In the genomic region with DNA sequence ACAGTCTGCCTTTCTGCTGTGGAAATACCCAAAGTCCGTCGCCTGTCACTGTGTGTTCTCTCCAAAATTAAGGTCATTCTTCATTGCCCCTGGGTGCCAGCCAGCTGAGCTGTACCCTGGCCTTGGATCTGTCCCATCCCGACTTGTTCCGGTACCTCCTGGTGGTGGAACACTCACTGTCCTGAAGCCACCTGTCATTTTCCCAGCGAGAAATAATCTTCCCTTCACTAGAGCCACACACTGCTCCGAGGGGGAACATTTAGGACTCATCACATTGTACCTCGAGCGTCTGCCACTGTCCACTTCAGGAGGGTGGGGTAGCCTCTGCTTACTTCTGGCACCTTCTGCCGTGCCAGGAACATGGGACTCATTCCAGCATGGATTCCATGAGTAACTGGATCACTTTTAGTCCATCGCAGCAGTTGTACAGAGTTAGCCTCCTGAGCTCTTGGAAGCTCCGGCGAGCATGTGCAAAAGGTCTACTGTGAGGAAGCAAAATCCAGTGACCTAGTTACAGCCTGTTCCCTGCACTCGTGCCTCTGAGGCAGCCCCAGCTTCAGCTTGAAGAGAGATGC, we compare ENCODE assay signal across 9 mouse cellular contexts.
A peak's percentile ranks its signal among the peaks of the same experiment; 100 is the strongest.
DNase-seq lines count a peak whose midpoint lies in the region; ATAC-seq lines count a peak whose summit lies in the region.
"Had no signal": no experiment of that assay in that cellular context is flagged by ENCODE, and none has a peak within 500 bp of the region (broad histone marks: within the 10 kb centered on the region; RNA-seq: fewer than 3 reads in every experiment).

No protein-coding gene starts in this region.

- 92% methylated on average over 13 of the region's 13 CpGs for WGBS in midbrain, embryonic 11.5 days

- intact Hi-C loops in left cerebral cortex, postnatal 4 days (cut with DNase I) = no loop called here

- H3K4me1 ChIP-seq in midbrain, embryonic 11.5 days (ENCODE audit: control insufficient read depth, insufficient read depth, low read length) = no peaks in the 10 kb centered on the region

- H3K9me3 ChIP-seq in midbrain, embryonic 11.5 days (ENCODE audit: control insufficient read depth, low read length) = no peaks in the 10 kb centered on the region

- no peaks in the 10 kb centered on the region for H3K27me3 ChIP-seq in midbrain, embryonic 11.5 days (ENCODE audit: control insufficient read depth, insufficient read depth, low read length)
- H3K27me3 ChIP-seq: Patski had no signal

- no peak overlapping the region for H3K9ac ChIP-seq in midbrain, embryonic 11.5 days (ENCODE audit: low read length)

- no peaks in the 10 kb centered on the region for H3K36me3 ChIP-seq in midbrain, embryonic 11.5 days (ENCODE audit: control insufficient read depth, insufficient read depth, low read length)

- no peak overlapping the region for H3K4me2 ChIP-seq in midbrain, embryonic 11.5 days

- peak; percentile 18 to 30 for DNase-seq in frontal cortex, postnatal 36 days (ENCODE audit: low spot score in 2 of 2)
- DNase-seq in frontal cortex, postnatal 25 days (ENCODE audit: low spot score in 2 of 2) = no peak
- peak; percentile 59 for DNase-seq in retina, postnatal 1 day
- DNase-seq in retina, embryonic 14.5 days (ENCODE audit: low spot score) = no peak
- DNase-seq in gastrocnemius, postnatal 10 days = peak; percentile 63
- peak; percentile 35 for DNase-seq in left cerebral cortex, postnatal 4 days
- no peak for DNase-seq in midbrain, embryonic 11.5 days (ENCODE audit: low spot score, missing footprints)
- DNase-seq in embryo, embryonic 10 days (ENCODE audit: low spot score) = no peak

- H3K4me3 ChIP-seq in midbrain, embryonic 11.5 days (ENCODE audit: low read depth, low read length) = no peak overlapping the region

- no peak overlapping the region for H3K27ac ChIP-seq in midbrain, embryonic 11.5 days (ENCODE audit: low read depth, low read length)

- ATAC-seq in midbrain, embryonic 11.5 days (ENCODE audit: low FRiP score) = no peak
- ATAC-seq: Patski had no signal

Comparison
In these comparisons a context has a peak if more than half of its experiments do, and no peak if none do; other contexts are left out.
1. DNase-seq: peak in frontal cortex, postnatal 36 days (2 of 2), retina, postnatal 1 day (single experiment), gastrocnemius, postnatal 10 days (single experiment) and left cerebral cortex, postnatal 4 days (single experiment); none in frontal cortex, postnatal 25 days (0 of 2), retina, embryonic 14.5 days (single experiment), midbrain, embryonic 11.5 days (single experiment) and embryo, embryonic 10 days (single experiment).